7 mouse cellular contexts compared by ENCODE assay signal in the genomic region with DNA sequence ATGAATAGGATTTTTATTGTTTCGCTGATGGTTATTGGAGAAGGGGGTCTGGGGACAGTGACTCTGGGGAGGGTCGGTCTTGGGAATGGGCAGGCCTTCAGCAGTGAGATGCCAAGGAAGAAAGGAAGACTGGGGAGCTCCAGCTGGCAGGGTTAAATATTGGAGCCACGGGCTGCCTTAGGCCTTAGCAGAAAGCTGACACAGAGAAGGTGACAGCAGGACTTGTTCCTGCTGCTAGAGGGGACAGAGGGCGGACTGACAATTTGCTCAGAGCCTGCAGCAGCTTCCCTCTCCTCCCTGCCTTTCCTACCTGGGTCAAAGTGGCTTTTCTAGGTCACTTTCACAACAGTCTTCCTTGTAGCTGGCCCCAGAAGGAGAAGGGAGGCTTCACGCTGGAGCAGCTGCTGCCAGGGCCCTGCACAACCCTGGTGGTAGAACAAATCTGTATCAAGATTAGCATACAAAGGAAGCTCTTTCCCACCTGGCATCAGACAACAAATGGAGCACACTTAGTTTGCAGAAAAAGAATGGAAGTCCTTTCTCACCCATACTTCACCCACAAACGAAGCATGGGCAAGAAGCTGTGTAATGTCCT.
DNase-seq lines count a peak whose midpoint lies in the region; ATAC-seq and TF ChIP-seq lines count a peak whose summit lies in the region.

No protein-coding gene starts in this region.

- TF ChIP-seq POLR2A in kidney, adult 2 months (IDR thresholded peaks at IDR 0.05; ENCODE audit: low read depth, low read length): no peak

- H3K9me3 ChIP-seq in G1E (replicated peaks): peaks cover 21% of the 10 kb centered on the region
- no peaks in the 10 kb centered on the region for H3K9me3 ChIP-seq in limb, embryonic 15.5 days

- H3K36me3 ChIP-seq in kidney, adult 2 months (ENCODE audit: control insufficient read depth, insufficient read depth, low read length): no peaks in the 10 kb centered on the region
- no peaks in the 10 kb centered on the region for H3K36me3 ChIP-seq in G1E (replicated peaks)
- no peaks in the 10 kb centered on the region for H3K36me3 ChIP-seq in limb, embryonic 15.5 days

- peaks cover 14% of the 10 kb centered on the region for H3K4me1 ChIP-seq in kidney, adult 2 months (ENCODE audit: control insufficient read depth, insufficient read depth, low read length)
- peaks cover 80% of the 10 kb centered on the region for H3K4me1 ChIP-seq in G1E (ENCODE audit: insufficient read depth, low read depth, low read length)
- peaks cover 19% of the 10 kb centered on the region for H3K4me1 ChIP-seq in brown adipose tissue, adult 24 weeks (ENCODE audit: control insufficient read depth, insufficient read depth, insufficient read length, low read length)
- peaks cover 55% of the 10 kb centered on the region for H3K4me1 ChIP-seq in limb, embryonic 15.5 days

- H3K27me3 ChIP-seq in kidney, adult 2 months (replicated peaks; ENCODE audit: control insufficient read depth, insufficient read depth, low read length): no peaks in the 10 kb centered on the region
- peaks cover 7% of the 10 kb centered on the region for H3K27me3 ChIP-seq in G1E (ENCODE audit: insufficient read depth, low read length)
- H3K27me3 ChIP-seq in limb, embryonic 15.5 days: no peaks in the 10 kb centered on the region

- WGBS in kidney, adult 2 months: 74% methylated on average over 6 of the region's 6 CpGs
- 69% methylated on average over 6 of the region's 6 CpGs for WGBS in limb, embryonic 15.5 days

- peak overlapping the region; percentile 48 for H3K27ac ChIP-seq in kidney, adult 2 months (ENCODE audit: insufficient read depth, low read depth, low read length)
- peak overlapping the region; percentile 52 for H3K27ac ChIP-seq in brown adipose tissue, adult 24 weeks (replicated peaks; ENCODE audit: low read depth, low read length)
- H3K27ac ChIP-seq in limb, embryonic 15.5 days: peak overlapping the region; percentile 82

- no peak for DNase-seq in kidney, adult 2 months
- no peak for DNase-seq in kidney, postnatal 4 days
- DNase-seq in G1E (ENCODE audit: low spot score) (peak; percentile 23), adipocyte (ENCODE audit: low spot score) (no peak)
- no peak for DNase-seq in left cerebral cortex, postnatal 36 days (ENCODE audit: low spot score in 2 of 2)

- no peak overlapping the region for H3K4me3 ChIP-seq in kidney, adult 2 months (ENCODE audit: insufficient read depth, low read depth, low read length)
- H3K4me3 ChIP-seq in G1E (ENCODE audit: low read depth, low read length): no peak overlapping the region; the same call in 1 of the 2 replicates
- no peak overlapping the region for H3K4me3 ChIP-seq in brown adipose tissue, adult 24 weeks (ENCODE audit: insufficient read depth, low read depth, low read length)
- H3K4me3 ChIP-seq in limb, embryonic 15.5 days: no peak overlapping the region

- no peak for ATAC-seq in G1E (ENCODE audit: extremely low read depth, insufficient number of reproducible peaks, low FRiP score, poor library complexity, severe bottlenecking)
- ATAC-seq in limb, embryonic 15.5 days (ENCODE audit: insufficient number of reproducible peaks, low FRiP score, low TSS enrichment, low read depth): no peak

- intact Hi-C loops in left cerebral cortex, postnatal 36 days (cut with DNase I): no loop called here

- no peak overlapping the region for H3K4me2 ChIP-seq in limb, embryonic 15.5 days

- TF ChIP-seq CTCF in kidney, adult 2 months (conservative IDR thresholded peaks at IDR 0.05; ENCODE audit: insufficient read depth, insufficient read length, low read depth, low read length): no peak
- TF ChIP-seq CTCF in G1E (IDR thresholded peaks at IDR 0.05; ENCODE audit: low read depth, low read length): no peak

- no peak overlapping the region for H3K9ac ChIP-seq in limb, embryonic 15.5 days
